Mouse (Mus musculus): ENCODE data around the gene Mkln1. TPM values are rescaled to one million over a fixed set of nuclear protein-coding genes. Genes with fewer than 3 reads are reported as not detected.

The Mkln1 gene
- polyA plus RNA-seq, 3 experiments from 2014 or later = 299 to 352 (median 344) TPM

DNA sequence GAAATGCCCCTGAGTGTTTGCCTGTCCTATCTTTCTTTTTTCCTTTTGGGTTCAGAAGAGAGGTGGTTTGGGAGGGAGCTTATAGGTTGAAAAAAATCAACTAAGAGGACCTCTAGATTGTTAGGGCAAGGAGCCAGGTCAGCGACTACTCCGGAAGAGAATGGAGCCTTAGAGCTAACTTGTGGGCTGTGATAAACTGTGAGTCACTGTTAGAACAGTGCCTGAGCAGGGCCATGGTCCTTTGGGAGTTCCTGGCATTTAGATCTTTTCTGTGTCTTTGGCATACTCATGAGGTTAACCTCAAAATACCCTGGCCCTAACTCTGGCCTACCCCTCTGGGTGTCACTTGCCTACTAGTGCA, 119.8 kb downstream of the Mkln1 start:
- ATAC-seq = no peak

- ATAC-seq = no peak
Measured at GRCm38 (mm10) chr6:31519001-31519471, 120.5 kb downstream of the Mkln1 start.

DNA sequence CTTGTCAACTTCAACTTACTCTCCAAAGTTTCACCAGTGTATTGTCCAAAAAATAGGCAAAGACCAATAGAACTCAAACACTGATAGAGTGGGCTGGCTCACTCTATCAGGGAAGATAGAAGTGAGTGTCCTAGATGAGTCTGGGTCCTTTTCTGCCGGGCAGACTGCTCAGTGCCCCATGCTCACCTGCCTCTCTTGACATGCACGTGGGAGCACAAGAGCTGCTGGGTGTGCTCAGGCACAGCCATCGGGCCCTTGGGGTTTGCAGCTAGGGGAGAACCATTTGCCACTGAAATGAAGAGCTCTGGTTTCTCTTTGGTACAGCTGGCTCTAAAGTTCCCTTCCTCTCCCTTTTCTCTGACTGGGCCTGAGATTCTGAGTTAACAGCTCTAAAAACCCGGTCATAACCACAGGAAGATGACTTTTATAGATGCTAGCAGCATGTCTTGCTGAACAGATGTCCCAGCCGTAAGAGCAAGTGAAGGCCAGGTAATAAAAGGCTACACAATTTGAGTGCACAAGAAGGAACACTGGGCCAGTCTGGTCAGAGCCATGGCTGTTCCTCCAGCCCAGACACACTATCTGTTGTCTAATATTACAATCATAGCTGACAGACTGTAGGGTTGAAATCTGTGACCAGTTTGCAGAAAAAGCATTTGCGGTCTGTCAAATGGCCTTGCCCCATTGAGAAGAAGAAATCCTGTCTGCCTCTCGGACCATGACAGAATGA, 122.1 kb downstream of the Mkln1 start:
- ATAC-seq = no peak

GRCm38 (mm10) chr6:31521491-31522355, 123.2 kb downstream of the Mkln1 start:
- no peak for ATAC-seq

GRCm38 (mm10) chr6:31522478-31522877, 123.9 kb downstream of the Mkln1 start:
- no peak for ATAC-seq

GRCm38 (mm10) chr6:31523039-31523438, 124.5 kb downstream of the Mkln1 start:
- ATAC-seq = no peak

- no peak for ATAC-seq
Measured at GRCm38 (mm10) chr6:31523657-31524056, 125.1 kb downstream of the Mkln1 start.

- no peak for ATAC-seq
Measured at GRCm38 (mm10) chr6:31524121-31524520, 125.6 kb downstream of the Mkln1 start.

DNA sequence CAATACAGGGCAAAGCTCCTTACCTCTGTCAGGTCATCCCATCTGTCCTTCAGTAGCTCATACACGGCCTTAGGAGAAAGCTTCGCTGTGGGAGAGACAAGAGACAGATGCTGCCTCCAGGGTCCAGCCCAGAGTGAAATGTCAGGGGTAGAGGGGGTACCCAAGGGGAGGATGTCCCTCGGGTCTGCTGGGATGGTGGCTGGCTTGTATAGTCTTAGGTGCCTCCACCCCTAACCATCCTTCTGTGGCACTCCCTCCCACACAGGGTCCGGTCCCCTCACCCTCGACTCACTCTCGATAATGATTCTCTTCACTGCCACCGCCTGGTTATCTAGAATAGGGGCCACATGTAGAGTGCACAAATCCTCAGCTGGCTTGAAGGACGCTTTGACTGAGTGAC, 126.1 kb downstream of the Mkln1 start:
- ATAC-seq = no peak

GRCm38 (mm10) chr6:31525231-31525900, 126.8 kb downstream of the Mkln1 start:
- ATAC-seq = no peak

DNA sequence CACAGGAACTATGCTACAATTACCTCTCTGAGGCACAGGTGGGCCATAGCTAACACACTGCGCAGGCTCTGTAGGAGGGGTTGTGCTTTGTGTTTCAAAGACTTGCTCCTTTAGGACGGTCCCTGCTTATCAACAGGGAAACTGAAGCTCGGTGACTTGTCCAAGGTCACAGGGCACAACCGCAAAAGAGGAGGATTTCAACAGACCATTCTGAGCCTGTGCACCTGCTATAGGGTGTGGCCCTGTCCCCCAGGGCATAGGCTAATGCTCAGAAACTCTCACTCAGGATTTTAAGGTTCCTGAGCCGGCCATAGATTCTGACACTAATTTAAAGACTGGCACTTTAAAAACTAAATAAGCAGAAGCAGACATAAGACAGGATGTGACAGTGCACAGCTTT, 128.4 kb downstream of the Mkln1 start:
- no peak for ATAC-seq

GRCm38 (mm10) chr6:31527897-31528296, 129.4 kb downstream of the Mkln1 start:
- no peak for ATAC-seq

DNA sequence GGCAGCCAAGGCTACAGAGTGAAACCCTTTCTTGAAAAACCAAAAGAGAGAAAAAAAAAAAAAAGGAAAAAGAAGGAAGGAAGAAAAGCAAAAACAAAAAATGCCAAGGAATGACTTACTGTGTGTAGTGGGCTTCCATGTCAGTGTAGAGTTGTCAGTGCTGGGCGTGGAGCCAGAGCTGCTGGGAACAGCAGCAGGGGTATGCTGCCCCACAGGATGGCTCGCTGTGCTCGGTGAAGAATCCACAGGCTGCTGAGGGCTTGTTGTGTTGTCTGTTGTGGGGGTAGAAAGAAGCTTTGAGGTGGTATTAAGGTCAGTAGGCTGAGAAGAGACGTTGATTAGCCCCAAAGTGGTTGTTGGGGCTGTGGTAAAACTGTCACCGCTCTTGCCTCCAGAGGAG, 129.8 kb downstream of the Mkln1 start:
- no peak for ATAC-seq

- ATAC-seq = no peak
Measured at GRCm38 (mm10) chr6:31531880-31532279, 133.3 kb downstream of the Mkln1 start.

- ATAC-seq = no peak
Measured at GRCm38 (mm10) chr6:31534705-31535104, 136.2 kb downstream of the Mkln1 start.

DNA sequence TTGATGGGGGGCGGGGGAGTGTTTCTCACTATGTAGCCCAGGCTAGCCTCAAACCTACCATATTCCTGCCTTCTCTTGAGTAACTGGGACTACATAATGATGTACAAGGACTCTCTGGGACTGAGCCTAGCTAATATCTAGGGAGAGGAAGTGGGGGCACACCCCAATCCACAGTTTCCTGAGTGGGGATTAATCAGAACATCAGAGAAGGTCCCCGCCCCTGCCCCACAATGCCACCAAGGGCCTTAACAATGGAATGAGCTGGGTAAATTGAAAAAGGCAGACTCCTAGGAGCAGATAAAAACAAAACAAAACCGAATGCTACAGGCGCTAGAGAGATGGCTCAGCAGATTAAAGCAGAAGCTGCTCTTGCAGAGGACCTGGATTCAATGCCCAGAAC, 138.7 kb downstream of the Mkln1 start:
- no peak for ATAC-seq

DNA sequence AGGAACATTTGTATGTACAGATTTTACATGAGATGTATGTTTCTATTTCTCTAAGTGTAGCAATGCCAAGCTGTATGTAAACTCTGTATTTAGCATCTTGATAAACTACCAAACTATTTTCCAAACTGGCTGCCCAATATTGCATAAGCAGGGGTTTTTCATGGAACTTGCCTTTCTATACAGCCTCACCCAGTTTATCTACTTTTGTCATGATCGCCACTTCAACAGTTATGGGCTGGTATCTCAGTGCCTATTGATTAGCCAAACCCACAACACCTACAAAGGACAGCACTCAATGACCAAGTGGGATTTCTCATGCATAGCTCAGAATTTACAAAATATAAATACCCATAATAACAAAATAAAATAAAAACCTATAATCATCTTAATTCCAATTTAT, 139.6 kb downstream of the Mkln1 start:
- no peak for ATAC-seq

- ATAC-seq = no peak
Measured at GRCm38 (mm10) chr6:31540018-31540417, 141.5 kb downstream of the Mkln1 start.

- ATAC-seq = no peak
Measured at GRCm38 (mm10) chr6:31544318-31544717, 145.8 kb downstream of the Mkln1 start.

- no peak for ATAC-seq
Measured at GRCm38 (mm10) chr6:31549361-31550051, 151.0 kb downstream of the Mkln1 start.

- ATAC-seq = no peak
Measured at GRCm38 (mm10) chr6:31550876-31551532, 152.5 kb downstream of the Mkln1 start.

GRCm38 (mm10) chr6:31556460-31557100, 158.0 kb downstream of the Mkln1 start:
- no peak for ATAC-seq

All from inflammation-experienced regulatory T-cells, adult 6 months (primary cell).